Mouse (Mus musculus) ES-CJ7 (cell line): Measurements from ENCODE around the gene Fam171a2.
"Not testable (repeated sequence)": the region's sequence is repeated elsewhere in the genome, so short reads cannot be mapped to it uniquely, and the experiment has no call there.

Experiments used
- DNase-seq: peaks from one replicate; pipeline ENCODE4 v3.0.0; 2011; ENCODE audit warnings: low read depth, low spot score

Gene Fam171a2

DNA sequence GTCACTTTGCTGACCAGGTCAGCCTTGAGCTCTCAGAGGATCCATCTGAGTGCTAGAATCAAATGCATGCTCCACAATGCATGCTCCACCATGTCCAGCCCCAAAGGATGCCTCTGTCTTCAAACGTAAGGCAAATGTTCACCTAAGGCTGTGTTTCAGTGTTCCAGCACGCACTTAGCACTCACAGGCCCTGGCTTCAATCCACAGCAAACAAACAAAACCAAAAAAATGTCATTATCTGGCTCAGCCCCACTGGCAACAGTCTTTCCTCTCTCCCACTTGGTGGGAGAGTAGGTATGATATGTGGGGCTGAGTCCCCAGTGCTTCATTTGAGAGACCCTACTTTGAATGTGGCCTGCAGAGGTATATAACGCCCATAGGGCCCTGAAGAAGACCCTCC, 36.4 kb downstream of the Fam171a2 start:
- DNase-seq = no peak

DNA sequence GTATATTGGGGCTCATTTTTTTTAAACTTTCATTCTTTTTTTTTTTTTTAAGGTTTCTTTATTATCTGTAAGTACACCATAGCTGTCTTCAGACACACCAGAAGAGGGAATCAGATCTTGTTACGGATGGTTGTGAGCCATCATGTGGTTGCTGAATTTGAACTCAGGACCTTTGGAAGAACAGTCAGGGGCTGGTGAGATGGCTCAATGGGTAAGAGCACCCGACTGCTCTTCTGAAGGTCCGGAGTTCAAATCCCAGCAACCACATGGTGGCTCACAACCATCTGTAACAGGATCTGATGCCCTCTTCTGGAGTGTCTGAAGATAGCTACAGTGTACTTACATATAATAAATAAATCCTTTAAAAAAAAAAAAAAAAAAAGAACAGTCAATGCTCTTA, 37.1 kb downstream of the Fam171a2 start:
- not testable (repeated sequence) for DNase-seq

DNA sequence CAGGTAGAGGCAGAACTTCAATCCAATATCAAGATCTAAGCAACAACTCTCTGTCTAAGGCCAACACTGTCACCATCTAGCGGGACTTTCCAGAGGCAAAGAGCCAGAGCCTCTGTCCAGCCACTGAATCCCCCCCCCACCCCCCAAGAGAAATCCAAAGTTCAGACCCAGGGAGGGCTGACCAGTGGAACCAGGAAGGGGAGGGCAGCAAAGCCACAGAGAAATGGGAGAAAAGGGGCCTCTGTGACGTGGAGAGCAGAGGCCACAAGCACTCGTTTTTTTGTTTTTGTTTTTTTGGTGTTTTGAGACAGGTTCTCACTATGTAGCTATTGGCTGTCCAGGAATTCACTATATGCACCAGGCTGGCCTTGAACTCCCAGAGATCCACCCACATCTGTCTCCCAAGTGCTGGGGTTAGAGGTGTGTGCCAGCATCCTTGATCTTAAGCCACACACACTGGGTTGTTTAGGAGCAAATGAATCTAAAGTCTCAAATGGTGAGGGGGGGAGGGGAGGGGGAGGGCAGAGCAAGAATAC, 37.6 kb downstream of the Fam171a2 start:
- no peak for DNase-seq

DNA sequence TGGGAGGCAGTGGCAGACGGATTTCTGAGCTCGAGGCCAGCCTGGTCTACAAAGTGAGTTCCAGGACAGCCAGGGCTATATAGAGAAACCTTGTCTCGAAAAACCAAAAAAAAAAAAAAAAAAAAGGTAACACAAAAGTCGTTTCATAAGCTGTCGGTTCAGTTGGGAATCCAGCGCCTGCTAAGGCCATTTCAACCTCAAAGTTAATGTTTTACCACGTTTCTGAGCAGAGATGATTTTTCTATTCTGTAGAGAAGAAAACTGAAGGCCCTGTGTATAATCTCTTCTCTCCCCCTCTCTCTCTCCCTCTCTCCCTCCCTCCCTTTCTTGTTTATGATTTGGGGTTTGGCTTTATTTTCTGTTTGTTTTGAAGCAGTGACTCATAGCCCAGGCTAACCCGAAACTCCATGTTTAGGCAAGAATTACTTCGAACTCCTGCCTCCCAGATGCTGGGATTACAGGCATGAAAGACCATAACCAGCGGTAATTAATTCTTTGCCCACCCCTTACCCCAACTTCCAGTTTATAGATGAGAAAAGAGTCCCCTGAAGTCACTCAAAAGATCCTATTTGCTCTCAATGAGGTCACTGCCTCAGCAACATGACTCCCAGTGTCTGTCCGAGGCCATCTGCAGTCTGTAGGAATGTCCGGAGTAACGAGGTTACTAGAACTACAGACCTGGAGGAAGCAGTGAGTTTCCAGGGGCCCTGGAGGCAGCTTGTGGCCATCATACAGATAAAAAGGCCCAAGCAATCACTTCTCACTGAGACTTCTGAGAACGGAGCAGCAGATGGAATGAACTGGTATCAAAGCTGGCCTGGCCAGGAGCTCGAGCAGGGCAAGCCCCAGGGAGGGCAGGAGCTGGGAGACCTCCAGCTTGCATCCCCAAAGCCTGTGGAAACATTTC, 38.3 kb downstream of the Fam171a2 start:
- no peak for DNase-seq

DNA sequence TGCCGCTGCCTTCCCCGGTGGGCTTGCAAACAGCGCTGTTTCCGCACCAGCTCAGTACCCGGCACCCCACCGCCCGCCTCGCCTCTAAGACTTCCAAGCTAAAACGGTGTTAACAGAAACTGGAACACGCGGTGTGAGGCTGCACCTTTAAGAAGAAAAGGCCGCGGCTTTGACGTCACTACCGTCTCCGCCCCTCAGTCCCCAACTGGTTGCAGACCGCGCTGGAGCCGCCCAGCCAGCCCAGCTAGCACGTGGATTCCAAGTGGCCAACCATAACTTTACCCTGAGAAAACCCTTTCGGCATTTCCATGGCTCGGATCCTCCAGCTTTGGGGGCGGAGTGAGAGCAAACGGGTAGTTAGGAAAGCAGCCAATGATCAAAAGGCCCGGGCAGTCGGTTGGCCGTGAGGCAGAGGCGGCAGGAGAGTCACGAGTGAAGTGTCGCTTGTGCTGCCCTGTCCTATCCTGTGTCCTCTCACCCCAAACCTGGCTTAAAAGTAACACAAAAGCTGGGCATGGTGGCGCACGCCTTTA, 39.1 kb downstream of the Fam171a2 start:
- DNase-seq = peak; percentile 100

DNA sequence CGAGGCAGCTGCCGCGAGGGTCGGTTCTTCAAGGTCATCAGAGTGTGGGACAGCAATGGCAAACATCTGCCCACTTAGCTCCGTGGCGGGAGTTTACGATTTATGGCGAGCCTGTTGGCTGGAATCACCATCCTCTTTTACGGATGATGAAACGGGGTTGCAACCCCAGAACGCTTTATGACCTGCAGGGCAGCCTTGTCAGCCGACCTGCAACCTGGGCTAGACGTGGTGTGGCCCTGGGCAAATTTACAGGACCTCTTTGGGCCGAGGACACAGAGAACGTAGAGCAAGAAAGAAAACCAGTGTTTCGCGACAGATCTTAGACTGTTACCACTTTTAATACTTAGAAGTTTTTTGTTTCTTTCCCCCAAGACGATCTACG, 39.7 kb downstream of the Fam171a2 start, which contains the start of gene Slc25a39:
Gene Slc25a39 (minus strand): TSS at position 113 of the 382 bp plus-strand sequence.
- no peak for DNase-seq

DNA sequence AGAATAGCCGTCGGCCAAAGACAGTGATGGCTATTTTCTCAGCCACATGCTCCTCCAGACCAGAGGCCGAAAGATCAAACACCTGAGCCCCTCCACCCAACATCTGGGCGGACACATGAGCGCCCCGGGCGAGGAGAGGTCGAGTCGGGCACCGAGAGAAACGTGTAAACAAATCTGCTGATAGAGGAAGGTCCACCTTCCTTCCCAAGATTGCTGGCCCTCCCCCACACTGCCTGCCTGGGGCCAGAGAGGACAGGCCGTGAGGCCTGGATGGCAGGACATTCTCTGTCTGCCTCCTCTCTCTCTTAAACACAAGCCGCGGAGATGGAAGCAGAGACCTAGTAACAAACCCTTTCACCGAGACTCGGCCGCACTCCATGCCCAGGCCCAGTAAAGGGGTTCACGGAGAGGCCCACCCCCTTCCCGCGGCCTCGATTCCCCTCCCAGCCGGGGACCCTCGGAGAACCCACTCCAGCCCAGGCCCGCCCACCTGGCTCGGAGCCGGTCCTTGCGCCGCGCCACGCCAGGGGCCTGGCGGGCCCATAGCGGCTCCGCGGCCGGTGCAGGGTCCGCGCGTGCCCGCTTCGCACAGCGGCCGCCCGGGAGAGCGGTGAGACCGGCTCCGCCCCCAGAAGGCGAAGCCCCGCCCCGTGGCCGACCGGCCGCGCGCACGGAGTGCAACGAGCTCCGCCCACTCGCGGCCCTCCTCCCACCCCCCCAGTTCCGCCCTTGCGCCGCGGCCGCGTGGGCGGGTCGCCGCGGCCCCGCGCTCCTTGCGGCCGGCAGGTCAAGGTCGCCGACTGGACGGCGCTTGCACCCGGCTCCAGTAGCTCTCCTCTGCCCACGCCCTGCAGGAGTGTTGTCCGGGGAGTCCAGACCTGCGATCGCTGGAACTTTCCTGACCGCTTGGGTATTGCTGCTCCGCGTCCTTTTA, 40.3 kb downstream of the Fam171a2 start:
- peak; percentile 89 for DNase-seq

DNA sequence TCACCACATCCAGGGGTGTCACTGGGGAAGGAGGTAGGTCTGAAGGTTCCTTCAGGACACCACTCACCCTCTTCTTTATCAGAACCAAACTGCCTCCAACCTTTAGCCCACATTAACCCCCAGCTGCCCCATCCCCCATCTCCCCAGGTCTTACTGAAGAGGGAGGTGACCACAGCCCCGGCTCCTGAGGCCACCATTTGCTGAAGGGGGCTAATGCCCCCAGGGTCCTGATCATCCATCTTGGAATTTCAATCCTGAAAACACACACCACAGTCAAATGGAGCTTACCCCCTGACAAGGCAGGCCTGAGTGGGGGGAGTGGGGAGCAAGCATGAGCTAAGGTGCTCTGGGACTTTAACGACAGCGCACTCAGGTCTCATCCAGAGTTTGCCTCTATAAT, 41.1 kb downstream of the Fam171a2 start:
- no peak for DNase-seq

DNA sequence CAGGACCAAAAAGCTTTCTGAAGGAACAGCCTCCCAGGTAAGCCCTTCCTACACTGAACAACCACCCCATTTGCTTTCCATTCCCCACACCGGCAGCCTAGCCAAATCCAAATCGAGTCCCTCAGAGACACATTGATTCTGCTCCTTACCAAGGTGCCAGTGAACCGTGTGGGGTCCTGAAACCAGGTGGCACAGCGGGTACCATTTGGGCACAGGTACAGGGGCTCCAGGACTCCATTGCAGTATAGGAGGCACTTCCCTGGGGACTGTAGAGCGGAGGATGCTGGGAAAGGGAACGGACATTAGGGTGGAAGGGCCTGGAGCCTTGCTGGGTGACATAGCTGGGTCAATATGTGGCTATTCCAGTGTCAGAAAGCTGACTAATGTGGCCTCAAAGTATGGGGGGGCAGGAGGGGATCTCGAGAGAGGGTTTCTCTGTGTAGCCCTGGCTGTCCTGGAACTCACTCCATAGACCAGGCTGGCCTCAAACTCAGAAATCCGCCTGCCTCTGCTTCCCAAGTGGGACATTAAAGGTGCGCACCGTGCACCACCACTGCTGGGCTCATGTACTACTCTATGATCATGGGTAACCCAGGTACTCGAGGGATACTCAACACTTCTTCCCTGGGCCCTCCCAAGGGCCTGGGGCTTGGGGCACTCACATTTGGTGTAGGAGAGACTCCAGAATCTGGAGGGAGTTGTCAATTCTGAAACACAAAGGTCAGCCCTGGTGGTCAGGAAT, 41.8 kb downstream of the Fam171a2 start:
- DNase-seq = no peak

DNA sequence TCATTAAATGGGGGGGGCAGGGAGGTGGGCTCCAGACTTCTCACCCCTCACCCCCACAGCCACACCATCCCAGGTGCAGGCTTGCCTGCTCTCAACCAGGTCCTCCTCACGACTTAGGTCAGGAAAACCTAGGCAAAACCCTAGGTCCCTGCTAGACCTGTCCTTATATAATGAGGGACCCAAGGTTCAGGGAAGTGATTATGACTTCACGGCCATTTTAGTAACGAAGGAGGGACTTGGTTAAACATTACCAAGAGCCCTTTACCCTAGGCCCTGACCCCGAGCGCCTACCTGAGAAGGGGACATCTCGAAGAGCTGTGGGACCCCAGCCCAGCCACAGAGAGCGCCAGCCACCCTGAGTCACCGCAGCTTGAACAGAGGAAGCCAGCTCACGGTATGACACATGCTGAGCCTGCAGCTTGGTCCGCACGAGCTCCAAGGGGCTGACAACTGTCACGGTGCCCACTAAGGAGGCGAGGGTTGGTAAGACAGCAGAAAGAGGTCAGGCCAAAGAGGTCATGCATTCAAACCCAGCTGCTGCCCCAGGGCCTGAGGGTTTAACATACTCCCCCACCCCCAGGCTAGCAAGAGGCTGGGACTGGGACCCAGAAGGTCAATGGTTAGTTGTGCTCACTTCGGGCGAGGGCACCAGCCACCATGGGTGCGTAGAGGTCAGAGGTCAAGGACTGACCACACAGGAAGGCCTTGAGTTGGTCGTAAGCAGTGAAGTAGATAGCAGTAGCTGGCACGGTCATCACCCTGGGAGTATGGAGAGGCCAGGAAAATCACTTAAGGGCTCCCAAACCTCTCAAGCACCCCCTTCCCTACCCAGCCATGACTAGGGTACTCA, 43.1 kb downstream of the Fam171a2 start:
- no peak for DNase-seq

DNA sequence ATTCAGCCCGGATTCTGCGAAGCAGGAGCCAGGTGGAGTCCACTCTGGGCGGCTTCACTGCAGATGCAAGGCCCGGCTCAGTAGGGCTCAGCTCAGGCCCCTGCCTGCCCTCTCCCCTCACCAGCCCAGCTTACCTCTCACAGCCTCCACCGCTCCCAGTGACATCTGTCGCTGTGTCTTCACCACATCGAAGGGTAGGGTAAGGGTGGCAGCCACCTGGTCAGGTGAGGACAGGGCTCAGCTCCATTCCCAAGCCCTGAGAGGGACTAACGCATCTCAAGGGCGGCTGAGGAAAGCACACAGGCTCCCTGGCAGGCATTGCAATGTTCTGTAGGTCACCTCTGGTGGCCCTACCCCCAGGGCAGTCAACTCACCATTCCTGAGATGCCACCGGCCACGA, 43.8 kb downstream of the Fam171a2 start:
- DNase-seq = no peak

DNA sequence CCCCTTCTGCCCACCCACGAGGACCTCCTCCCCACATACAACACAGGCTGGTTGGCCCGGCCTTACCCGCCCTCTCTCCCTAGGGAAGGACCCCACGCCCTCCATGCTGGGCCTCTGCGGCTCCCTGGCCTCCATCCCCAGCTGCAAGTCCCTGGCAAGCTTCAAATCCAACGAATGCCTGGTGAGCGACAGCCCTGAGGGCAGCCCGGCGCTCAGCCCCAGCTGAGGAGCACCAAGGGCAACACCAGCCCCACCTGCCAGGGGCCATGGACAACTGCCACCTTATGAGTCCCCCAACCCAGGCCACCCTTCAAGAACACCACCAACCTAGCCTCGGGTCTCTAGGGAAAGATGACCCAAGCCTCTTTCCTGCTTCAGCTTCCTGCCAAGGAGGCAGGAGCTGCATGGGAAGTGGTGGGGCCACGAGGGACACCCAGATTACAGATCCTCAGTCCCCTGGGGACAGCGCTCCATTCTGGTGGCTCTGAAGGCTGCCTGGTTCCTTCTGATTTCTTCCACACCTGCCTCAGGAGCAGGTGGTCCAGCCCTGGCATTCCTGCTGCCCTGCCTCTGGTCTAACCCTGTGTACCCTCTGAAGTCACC, 45.5 kb downstream of the Fam171a2 start:
- no peak for DNase-seq

DNA sequence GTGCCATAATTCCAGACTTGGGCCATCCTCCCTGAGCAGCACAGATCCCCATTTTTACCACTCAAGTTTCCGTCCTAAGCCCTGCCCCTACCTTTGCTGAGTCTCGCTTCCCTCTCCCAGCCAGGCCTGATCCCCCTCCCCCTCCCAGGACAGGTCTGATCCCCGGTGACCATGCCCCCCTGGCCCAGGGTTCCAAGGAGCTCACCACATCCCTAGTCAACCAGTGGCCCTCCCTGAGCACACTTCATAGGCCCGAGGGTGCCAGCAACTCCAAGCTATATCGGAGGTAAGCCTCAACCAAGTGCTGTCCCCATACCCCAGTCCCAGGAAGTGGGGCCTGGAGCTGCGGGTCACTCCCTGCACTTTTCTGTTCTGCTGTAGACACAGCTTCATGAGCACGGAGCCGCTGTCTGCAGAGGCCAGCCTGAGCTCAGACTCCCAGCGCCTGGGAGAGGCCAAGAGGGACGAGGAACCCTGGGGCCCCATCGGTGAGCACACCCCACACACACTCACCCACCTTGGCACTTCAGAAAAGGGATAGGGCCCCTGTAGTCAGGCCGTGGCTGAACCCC, 46.9 kb downstream of the Fam171a2 start:
- DNase-seq = no peak

DNA sequence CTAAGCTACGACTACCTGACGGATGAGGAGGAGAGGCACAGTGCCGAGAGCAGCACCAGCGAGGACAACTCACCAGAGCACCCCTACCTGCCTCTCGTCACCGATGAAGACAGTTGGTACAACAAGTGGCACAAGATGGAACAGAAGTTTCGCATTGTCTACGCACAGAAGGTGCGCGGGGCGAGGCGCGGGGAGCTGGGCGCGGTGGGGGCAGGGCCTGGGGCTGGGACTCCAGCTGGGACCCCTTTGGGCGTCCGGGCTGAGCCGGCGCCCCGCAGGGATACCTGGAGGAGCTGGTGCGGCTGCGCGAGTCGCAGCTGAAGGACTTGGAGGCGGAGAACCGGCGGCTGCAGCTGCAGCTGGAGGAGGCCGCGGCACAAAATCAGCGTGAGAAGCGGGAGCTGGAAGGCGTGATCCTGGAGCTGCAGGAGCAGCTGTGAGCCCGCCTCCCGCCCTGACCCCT, 47.8 kb downstream of the Fam171a2 start:
- no peak for DNase-seq

DNA sequence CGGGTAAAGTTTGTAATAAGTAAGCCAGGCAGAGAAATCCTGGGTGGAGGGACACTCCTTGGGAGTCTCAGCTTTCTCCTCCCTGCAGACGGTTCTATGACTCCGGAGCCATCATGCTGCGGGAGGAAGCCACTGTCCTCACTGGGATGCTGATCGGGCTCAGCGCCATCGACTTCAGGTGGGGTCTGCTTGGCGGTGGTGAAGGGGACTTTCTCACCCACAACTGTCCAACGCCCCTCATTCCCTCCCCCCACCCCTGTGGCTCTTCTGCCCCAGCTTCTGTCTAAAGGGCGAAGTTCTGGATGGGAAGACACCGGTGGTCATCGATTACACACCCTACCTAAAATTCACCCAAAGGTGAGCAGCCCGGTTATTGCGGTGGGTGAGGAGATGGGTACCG, 48.4 kb downstream of the Fam171a2 start:
- no peak for DNase-seq

DNA sequence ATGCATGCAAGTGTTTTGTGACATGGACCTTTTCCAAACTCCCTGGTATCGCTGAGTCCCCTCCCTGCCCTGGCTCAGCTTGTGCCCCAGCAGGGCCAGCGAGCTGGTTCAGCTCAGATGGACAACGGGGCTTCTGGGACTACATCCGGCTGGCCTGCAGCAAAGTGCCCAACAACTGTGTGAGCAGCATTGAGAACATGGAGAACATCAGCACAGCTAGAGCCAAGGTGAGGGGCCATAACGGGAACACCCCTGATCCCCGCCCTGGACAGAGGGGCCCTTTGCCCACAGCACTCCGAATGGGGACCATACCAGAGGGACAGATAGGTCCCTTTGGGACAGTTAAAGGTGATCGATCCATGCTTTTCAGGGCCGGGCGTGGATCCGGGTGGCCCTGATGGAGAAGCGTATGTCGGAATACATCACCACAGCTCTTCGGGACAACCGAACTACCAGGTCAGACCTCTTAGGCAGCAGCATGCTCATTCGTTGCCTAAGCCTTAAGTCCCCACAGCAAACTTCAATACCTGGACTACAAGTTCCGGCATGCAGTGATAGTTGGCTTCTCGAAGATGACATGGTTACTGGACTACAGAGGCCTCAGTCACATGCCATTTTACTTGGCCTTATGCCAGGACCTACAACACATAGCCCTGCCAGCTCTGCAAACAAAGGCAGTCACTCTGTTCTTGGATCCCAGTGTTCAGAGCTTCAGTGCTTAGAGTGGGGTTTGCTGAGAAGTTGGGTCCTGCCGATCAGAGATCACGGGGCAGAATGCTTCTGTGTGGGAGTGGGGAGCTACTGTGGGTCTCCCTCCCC, 49.3 kb downstream of the Fam171a2 start:
- DNase-seq = no peak

DNA sequence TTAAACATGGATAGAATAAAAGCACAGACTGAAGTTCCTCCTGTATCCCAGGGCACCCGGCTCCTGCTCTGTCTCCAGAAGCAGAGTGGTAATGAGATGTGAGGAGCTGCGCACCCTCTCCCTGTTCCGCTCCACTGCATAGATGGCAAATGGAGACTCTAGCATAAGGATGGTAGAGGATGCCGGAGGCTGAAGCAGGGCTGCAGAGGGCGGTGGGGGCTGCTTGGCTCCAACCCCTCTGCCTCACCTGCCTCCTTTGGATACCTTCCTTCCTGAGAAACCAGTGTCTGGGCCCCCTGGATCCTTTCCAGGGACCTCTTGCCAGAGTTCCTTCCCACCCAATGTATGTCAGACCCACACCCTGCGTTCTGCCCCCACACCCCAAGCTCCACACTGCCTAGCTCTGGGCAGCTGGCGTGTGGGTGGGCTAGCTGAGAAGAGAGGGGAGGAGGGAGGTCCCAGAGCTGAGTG, 50.8 kb downstream of the Fam171a2 start:
- no peak for DNase-seq

DNA sequence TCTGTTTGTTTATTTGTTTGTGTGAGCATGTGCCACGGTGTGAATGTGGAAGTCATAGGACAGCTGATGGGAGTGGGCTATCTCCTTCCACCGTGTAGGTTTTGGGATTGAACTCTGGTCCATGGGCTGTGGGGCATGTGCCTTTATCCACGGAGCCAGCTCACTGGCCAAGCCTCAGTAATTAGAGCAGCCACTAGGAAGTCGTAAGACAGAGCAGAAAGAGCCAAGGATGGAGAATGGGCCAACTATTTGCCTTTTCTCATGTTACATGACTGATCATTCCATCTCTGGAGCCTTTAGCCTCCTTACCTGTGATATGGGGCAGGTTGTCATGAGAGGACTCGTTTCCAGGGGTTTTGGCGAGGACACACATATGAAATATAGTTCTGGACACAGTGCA, 51.2 kb downstream of the Fam171a2 start:
- DNase-seq = no peak
